Mouse (Mus musculus): ENCODE results near the gene 6430531B16Rik.

DNA sequence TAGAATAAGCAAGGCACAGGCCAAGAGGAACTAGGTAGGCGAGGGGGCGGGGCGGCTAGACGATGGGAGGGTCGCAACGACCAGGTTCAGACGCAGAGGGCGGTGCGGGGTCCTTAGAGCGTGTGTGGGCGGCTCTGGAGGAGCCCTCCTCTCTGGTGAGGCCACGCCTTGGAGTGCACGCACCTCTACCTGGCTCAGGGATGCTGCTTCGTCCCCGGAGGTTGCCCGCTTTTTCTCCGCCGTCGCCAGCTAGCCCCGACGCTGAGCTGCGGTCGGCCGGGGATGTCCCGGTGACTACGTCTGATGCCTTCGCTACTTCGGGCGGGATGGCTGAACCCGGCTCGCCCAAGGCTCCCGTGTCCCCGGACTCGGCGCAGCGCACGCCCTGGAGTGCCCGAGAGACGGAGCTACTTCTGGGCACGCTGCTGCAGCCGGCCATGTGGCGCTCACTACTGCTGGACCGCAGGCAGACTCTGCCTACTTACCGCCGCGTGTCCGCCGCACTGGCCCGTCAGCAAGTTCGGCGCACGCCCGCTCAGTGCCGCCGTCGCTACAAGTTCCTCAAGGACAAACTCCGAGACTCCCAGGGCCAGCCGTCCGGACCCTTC, 34.8 kb downstream of the 6430531B16Rik start, which contains the start of gene Utf1:
- TF ChIP-seq CTCF (conservative IDR thresholded peaks at IDR 0.05; ENCODE audit: insufficient read depth, insufficient read length, low read depth, low read length) (no peak), POLR2A (IDR thresholded peaks at IDR 0.05; ENCODE audit: low read depth, low read length) (no peak)

All from kidney, adult 2 months (tissue).